Mouse (Mus musculus) midbrain, embryonic 15.5 days (tissue): Measurements from ENCODE around the gene Gpcpd1. TPM values are rescaled to one million over a fixed set of nuclear protein-coding genes. Genes with fewer than 3 reads are reported as not detected.

Source experiments
- ATAC-seq: fragments of 200-750 bp; cut with Nextera tagmentation; replicated peaks from 2 replicates; pipeline ENCODE4 v1.8.0; 2017; ENCODE audit warnings: moderate TSS enrichment
- H3K27ac ChIP-seq: fragments of 300-500 bp; sonication (generic); 2 replicates; pipeline ENCODE4 v1.5.1; 2015; ENCODE audit warnings: mild to moderate bottlenecking, inconsistent platforms
- H3K27me3 ChIP-seq: fragments of 300-500 bp; sonication (generic); replicated peaks from 2 replicates; pipeline ENCODE4 v1.6.1; 2015; ENCODE audit warnings: inconsistent platforms
- H3K36me3 ChIP-seq: fragments of 300-500 bp; sonication (generic); replicated peaks from 2 replicates; pipeline ENCODE4 v1.6.1; 2015; ENCODE audit warnings: inconsistent platforms
- H3K4me1 ChIP-seq: fragments of 300-500 bp; sonication (generic); 2 replicates; pipeline ENCODE4 v1.6.1; 2015; ENCODE audit warnings: inconsistent platforms
- H3K4me2 ChIP-seq: fragments of 300-500 bp; sonication (generic); 2 replicates; pipeline ENCODE4 v1.6.1; 2015; ENCODE audit warnings: inconsistent platforms, mild to moderate bottlenecking, moderate library complexity
- H3K4me3 ChIP-seq: fragments of 300-500 bp; sonication (generic); 2 replicates; pipeline ENCODE4 v1.5.1; 2015; ENCODE audit warnings: mild to moderate bottlenecking, inconsistent platforms
- H3K9ac ChIP-seq: fragments of 300-500 bp; sonication (generic); 2 replicates; pipeline ENCODE4 v1.6.1; 2015; ENCODE audit warnings: mild to moderate bottlenecking, inconsistent platforms
- H3K9me3 ChIP-seq: fragments of 300-500 bp; sonication (generic); 2 replicates; pipeline ENCODE4 v1.6.1; 2016; ENCODE audit warnings: inconsistent platforms
- WGBS: fragments of 180-500 bp; shearing (Covaris S2); methylation state at CpG from one replicate; pipeline ENCODE4 v1.1.7; 2015; ENCODE audit warnings: mixed read lengths; 5-methylcytosine and 5-hydroxymethylcytosine counted together
- polyA plus RNA-seq: library from polyadenylated mRNA; unstranded; fragments of >200 nt; fragmentation: Nextera tagmentation; extraction: Ambion mirVana; gene quantifications from 2 replicates; pipeline ENCODE4 v1.2.1, GENCODE M21; 2015

The Gpcpd1 gene
- polyA plus RNA-seq, 1 experiment from 2014 or later = 88.7 TPM

- Histone ChIP-seq H3K36me3 (no peaks in the 10 kb centered on the region), H3K9ac (no peak overlapping the region), H3K27me3 (no peaks in the 10 kb centered on the region), H3K4me1 (peaks cover 26% of the 10 kb centered on the region), H3K9me3 (no peaks in the 10 kb centered on the region), H3K4me3 (no peak overlapping the region), H3K4me2 (no peak overlapping the region), H3K27ac (no peak overlapping the region)
- WGBS = 88% methylated on average over 3 of the region's 3 CpGs
- ATAC-seq = no peak
These were observed 7.8 kb downstream of the Gpcpd1 start for GRCm38 (mm10) chr2:132579689-132580088.

GRCm38 (mm10) chr2:132578711-132579110, 8.8 kb downstream of the Gpcpd1 start:
- H3K36me3 ChIP-seq = no peaks in the 10 kb centered on the region
- ATAC-seq = no peak
- 98% methylated on average over 3 of the region's 3 CpGs for WGBS
- peak overlapping the region; percentile 58 for H3K4me2 ChIP-seq
- no peaks in the 10 kb centered on the region for H3K9me3 ChIP-seq
- H3K4me3 ChIP-seq = peak overlapping the region; percentile 94; the same call in 1 of the 2 replicates
- peak overlapping the region; percentile 98; the same call in 1 of the 2 replicates for H3K27ac ChIP-seq
- H3K27me3 ChIP-seq = no peaks in the 10 kb centered on the region
- H3K4me1 ChIP-seq = peaks cover 26% of the 10 kb centered on the region
- H3K9ac ChIP-seq = no peak overlapping the region

GRCm38 (mm10) chr2:132578059-132578458, 9.5 kb downstream of the Gpcpd1 start:
- peak; percentile 98 for ATAC-seq
- Histone ChIP-seq H3K27ac (peak overlapping the region; percentile 98), H3K9me3 (no peaks in the 10 kb centered on the region), H3K4me2 (peak overlapping the region; percentile 58), H3K36me3 (no peaks in the 10 kb centered on the region), H3K4me1 (peaks cover 30% of the 10 kb centered on the region), H3K4me3 (peak overlapping the region; percentile 94), H3K9ac (peak overlapping the region; percentile 96), H3K27me3 (no peaks in the 10 kb centered on the region)
- under 1% methylated on average over 38 of the region's 38 CpGs for WGBS

- WGBS = under 1% methylated on average over 41 of the region's 41 CpGs
- peak; percentile 82 for ATAC-seq
- H3K4me1 ChIP-seq = peaks cover 29% of the 10 kb centered on the region
These were observed 10.0 kb downstream of the Gpcpd1 start for GRCm38 (mm10) chr2:132577431-132577981.

GRCm38 (mm10) chr2:132576522-132577135, 10.9 kb downstream of the Gpcpd1 start:
- H3K4me2 ChIP-seq = peak overlapping the region; percentile 58
- peaks cover 23% of the 10 kb centered on the region for H3K4me1 ChIP-seq
- H3K4me3 ChIP-seq = peak overlapping the region; percentile 94
- no peaks in the 10 kb centered on the region for H3K27me3 ChIP-seq
- H3K36me3 ChIP-seq = 0 out of 2 replicates have a peak, but pooled peaks cover 2% of the 10 kb centered on the region
- no peak for ATAC-seq
- H3K9ac ChIP-seq = 0 out of 2 replicates have a peak overlapping the region, but pooled peaks have one; percentile 96
- no peaks in the 10 kb centered on the region for H3K9me3 ChIP-seq
- no peak overlapping the region for H3K27ac ChIP-seq
- 36% methylated on average over 3 of the region's 3 CpGs for WGBS

More at GRCm38 (mm10) chr2:132577431-132577981, 10.0 kb downstream of the Gpcpd1 start:
- Histone ChIP-seq H3K9ac (peak overlapping the region; percentile 96), H3K27ac (peak overlapping the region; percentile 98), H3K27me3 (no peaks in the 10 kb centered on the region), H3K4me2 (peak overlapping the region; percentile 58), H3K4me3 (peak overlapping the region; percentile 94), H3K9me3 (no peaks in the 10 kb centered on the region), H3K36me3 (no peaks in the 10 kb centered on the region)

- Histone ChIP-seq H3K27ac (no peak overlapping the region), H3K9ac (no peak overlapping the region), H3K4me3 (peak overlapping the region; percentile 94), H3K9me3 (no peaks in the 10 kb centered on the region), H3K4me2 (peak overlapping the region; percentile 58), H3K27me3 (no peaks in the 10 kb centered on the region), H3K4me1 (peaks cover 23% of the 10 kb centered on the region), H3K36me3 (0 out of 2 replicates have a peak, but pooled peaks cover 3% of the 10 kb centered on the region)
- WGBS = 86% methylated on average over 11 of the region's 11 CpGs
- ATAC-seq = no peak
These were observed 11.6 kb downstream of the Gpcpd1 start for GRCm38 (mm10) chr2:132575759-132576439.

- no peaks in the 10 kb centered on the region for H3K27me3 ChIP-seq
- H3K27ac ChIP-seq = no peak overlapping the region
- ATAC-seq = no peak
- peaks cover 23% of the 10 kb centered on the region for H3K4me1 ChIP-seq
- H3K4me2 ChIP-seq = 0 out of 2 replicates have a peak overlapping the region, but pooled peaks have one; percentile 58
- H3K9ac ChIP-seq = no peak overlapping the region
- no peak overlapping the region for H3K4me3 ChIP-seq
- WGBS = 79% methylated on average over 3 of the region's 3 CpGs
- no peaks in the 10 kb centered on the region for H3K9me3 ChIP-seq
- peaks cover 7% of the 10 kb centered on the region; the same call in 1 of the 2 replicates for H3K36me3 ChIP-seq
These were observed 12.3 kb downstream of the Gpcpd1 start for GRCm38 (mm10) chr2:132575256-132575655.

GRCm38 (mm10) chr2:132573280-132573679, 14.2 kb downstream of the Gpcpd1 start:
- Histone ChIP-seq H3K27me3 (no peaks in the 10 kb centered on the region), H3K4me1 (peaks cover 23% of the 10 kb centered on the region), H3K4me3 (no peak overlapping the region), H3K9me3 (no peaks in the 10 kb centered on the region), H3K4me2 (no peak overlapping the region), H3K27ac (no peak overlapping the region), H3K36me3 (peaks cover 7% of the 10 kb centered on the region; the same call in 1 of the 2 replicates), H3K9ac (no peak overlapping the region)
- ATAC-seq = no peak
- 90% methylated on average over 2 of the region's 2 CpGs for WGBS

- Histone ChIP-seq H3K4me2 (no peak overlapping the region), H3K27ac (no peak overlapping the region), H3K4me3 (no peak overlapping the region), H3K36me3 (peaks cover 12% of the 10 kb centered on the region), H3K9ac (no peak overlapping the region), H3K9me3 (no peaks in the 10 kb centered on the region), H3K27me3 (no peaks in the 10 kb centered on the region), H3K4me1 (peaks cover 23% of the 10 kb centered on the region)
- 99% methylated on average over 3 of the region's 3 CpGs for WGBS
- no peak for ATAC-seq
These were observed 14.9 kb downstream of the Gpcpd1 start for GRCm38 (mm10) chr2:132572651-132573050.

GRCm38 (mm10) chr2:132571301-132571700, 16.2 kb downstream of the Gpcpd1 start:
- Histone ChIP-seq H3K36me3 (peaks cover 17% of the 10 kb centered on the region), H3K4me2 (no peak overlapping the region), H3K9me3 (no peaks in the 10 kb centered on the region), H3K4me3 (no peak overlapping the region), H3K27me3 (no peaks in the 10 kb centered on the region), H3K4me1 (peaks cover 17% of the 10 kb centered on the region), H3K27ac (no peak overlapping the region), H3K9ac (no peak overlapping the region)
- WGBS = 93% methylated on average over 2 of the region's 2 CpGs
- no peak for ATAC-seq

- Histone ChIP-seq H3K9ac (no peak overlapping the region), H3K27me3 (no peaks in the 10 kb centered on the region), H3K27ac (no peak overlapping the region), H3K4me1 (peaks cover 13% of the 10 kb centered on the region), H3K9me3 (no peaks in the 10 kb centered on the region), H3K4me2 (no peak overlapping the region), H3K4me3 (no peak overlapping the region), H3K36me3 (peaks cover 18% of the 10 kb centered on the region)
- no peak for ATAC-seq
These were observed 16.7 kb downstream of the Gpcpd1 start for GRCm38 (mm10) chr2:132570869-132571268.

- no peak for ATAC-seq
- Histone ChIP-seq H3K9me3 (no peaks in the 10 kb centered on the region), H3K36me3 (peaks cover 30% of the 10 kb centered on the region), H3K27ac (no peak overlapping the region), H3K4me3 (no peak overlapping the region), H3K4me2 (no peak overlapping the region), H3K27me3 (no peaks in the 10 kb centered on the region), H3K9ac (no peak overlapping the region), H3K4me1 (0 out of 2 replicates have a peak, but pooled peaks cover 3% of the 10 kb centered on the region)
- WGBS = 92% methylated on average over 6 of the region's 6 CpGs
These were observed 17.8 kb downstream of the Gpcpd1 start for GRCm38 (mm10) chr2:132569686-132570085.
